Mouse (Mus musculus): Measurements from ENCODE around the gene 1110032F04Rik.
"Not testable (repeated sequence)": the region's sequence is repeated elsewhere in the genome, so short reads cannot be mapped to it uniquely, and the experiment has no call there.

1110032F04Rik gene

DNA sequence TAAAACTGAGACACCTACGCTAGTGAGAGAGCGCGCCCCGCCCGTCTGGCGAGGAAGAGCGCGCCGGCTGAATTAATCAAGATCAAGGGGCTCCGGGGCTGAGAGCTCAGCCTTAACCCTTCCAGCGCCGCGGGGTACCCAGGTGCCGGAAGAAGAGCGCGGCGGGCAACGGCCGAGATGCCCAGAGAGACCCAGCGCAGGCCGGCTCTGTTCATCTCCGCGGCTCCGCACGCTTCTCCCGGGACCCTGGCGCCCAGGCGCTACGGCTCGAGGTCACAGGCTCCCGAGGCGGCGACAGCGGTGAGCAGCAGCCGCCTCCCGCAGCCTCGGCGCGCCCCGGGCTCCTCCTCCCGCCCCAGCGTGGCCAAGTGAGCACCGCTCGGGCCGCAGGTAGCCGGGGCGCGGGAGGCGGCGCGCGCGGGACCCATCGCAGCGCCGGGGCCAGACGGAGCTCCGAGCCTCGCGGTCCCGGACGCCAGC, at the start of gene 1110032F04Rik:
Gene 1110032F04Rik, plus strand, starts transcription at position 376 of the 480 bp plus-strand sequence.
- DNase-seq (ENCODE audit: low spot score): peak; percentile 73

DNA sequence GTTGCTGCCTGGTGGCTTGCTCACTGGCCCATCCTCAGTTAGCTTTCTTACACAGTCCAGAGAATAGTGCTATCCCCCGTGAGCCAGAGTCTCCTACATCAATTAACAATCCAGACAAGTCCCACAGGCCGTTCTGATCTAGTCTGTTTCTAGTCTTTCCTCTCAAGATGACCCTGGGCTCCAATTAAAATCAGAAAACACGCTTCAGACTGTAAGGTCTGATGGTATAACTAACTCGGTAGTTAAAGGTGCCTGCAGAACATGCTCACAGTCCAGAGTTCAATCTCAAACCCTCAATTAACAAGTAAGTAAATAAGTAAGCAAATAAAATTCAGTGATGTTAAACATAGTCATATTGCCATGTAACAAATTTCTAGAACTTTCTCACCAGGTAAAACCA, 48.0 kb upstream of the 1110032F04Rik start:
- no peak for DNase-seq (ENCODE audit: low spot score)

DNA sequence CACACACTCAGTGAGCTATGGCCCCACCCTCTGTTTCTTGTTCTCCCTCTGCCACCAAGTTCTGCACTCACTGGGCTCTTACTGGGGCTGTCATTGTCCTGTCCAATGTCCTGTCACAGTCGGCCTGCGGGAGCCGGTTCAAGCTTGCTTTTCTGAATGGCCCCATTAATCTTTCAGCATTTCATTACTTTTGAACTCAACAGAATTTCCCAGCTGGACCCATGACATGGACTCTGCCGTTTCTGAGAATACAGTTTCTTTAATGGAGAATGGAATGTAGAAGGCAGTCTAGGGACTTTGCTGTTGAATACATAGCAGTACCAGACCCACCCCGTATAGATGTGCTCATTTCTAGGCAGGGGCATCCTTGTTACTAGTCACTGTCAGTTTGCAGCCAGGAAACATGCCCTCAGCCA, 47.5 kb upstream of the 1110032F04Rik start:
- no peak for DNase-seq (ENCODE audit: low spot score)

DNA sequence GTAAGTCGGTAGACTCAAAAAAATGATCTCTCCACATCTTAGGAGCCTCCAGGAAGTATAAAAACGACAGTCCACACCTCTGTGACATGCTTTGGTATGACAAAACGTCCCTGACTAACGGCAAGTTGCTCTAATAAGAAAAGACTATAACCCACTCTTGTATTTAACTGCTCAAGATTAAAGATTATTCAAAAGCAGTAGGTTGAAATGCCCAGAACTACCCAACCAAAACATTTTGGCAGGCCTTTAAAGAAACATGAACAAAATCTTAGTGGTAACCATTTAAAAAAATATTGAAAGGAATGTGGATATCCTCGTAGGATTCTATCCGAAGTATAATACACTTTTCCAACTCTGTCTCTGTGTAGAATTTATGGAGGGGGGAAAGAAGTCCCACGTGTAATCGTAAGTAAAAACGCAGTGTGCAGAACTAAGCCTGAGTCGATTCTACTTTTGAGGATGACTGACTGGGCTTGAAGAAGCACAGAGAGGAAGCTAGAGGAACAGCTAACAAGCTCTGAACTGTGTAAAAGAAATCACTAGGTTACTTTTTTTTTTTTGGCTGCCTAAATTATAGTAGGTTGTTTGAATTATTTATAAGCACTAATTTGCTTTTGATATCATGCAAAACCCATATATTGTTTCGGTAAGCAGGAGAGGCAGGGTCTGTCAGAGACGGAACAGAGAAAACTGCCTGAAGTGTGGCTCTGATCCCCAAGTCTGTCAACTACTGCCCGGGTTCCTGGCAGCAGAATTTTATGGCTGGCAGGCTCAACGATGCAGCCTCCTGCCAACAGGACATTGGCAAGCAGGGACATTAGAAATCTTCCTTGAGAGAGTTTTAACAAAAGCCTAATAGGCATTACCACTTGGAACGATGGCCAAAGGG, 45.3 kb upstream of the 1110032F04Rik start:
- no peak for DNase-seq (ENCODE audit: low spot score)

DNA sequence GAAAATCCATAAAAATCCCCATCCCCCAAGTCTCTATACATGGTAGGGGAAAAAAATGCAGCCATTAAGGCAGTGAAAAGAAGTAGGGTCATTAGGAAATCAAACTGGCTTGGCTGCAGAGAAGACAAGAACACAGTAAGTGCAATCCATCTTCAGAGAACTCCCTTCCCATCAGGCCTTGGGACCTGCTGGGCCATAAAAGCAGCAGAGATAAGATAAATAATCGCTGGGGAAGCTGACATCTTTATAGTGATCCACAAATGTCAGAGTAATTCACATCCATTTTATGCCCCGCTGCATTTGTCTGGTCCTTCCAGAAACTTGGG, 44.7 kb upstream of the 1110032F04Rik start:
- DNase-seq (ENCODE audit: low spot score): no peak

DNA sequence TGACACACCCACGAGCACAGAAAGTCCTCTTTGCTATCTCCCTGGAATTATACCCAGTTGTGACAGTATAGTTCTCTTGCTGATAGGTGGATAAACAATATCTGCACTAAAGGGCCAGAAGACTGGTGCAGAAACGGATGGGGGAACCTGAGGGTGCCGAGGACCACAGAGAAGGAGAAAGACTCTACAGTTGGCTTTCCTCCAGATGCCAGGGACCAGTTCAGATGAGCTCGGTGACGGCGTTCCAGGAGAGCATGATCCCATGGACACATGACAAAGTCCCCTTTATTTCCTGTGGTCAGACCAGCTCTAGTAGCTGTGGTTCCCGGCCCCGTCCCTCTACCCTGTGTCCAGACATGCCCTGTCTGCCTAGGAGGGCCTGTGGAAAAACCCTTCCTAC, 44.2 kb upstream of the 1110032F04Rik start:
- DNase-seq (ENCODE audit: low spot score): no peak

DNA sequence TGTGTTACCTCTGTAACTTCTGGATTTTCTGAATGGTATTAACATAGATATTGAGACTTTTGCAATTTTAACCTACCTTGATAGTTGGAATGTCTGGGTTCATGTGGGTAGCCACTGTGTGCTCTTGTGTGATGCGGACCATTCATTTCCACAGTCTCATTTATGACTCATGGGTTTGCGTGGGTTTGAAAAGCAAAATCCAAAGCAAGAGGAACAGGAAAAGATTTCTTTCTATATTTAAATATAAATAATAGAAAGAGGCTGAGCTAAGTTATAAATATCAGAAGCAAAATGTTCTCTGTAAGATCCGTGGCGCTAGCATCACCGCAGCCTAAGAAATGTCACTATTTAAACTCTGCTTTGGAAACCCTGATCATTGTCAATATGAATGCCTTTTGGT, 41.7 kb upstream of the 1110032F04Rik start:
- no peak for DNase-seq (ENCODE audit: low spot score)

DNA sequence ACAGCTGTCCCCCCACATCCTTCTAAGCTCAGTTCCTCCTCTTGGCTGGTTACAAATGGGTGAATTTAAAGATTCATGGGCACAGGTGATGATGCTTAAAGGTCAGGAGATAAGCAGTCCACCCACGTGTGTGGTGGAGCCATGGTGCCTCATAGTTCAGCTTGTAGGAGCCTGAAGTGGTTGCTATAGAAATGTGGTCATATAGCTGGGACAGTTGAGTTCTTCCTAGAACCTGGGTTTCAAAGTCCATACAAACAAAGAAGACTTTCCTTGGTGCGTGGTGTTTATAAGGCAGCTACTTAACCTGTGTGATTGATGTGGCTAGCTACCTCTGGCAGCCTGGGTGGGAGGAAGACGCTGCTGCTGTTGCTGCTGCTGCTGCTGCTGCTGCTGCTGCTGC, 39.4 kb upstream of the 1110032F04Rik start:
- DNase-seq (ENCODE audit: low spot score): no peak

DNA sequence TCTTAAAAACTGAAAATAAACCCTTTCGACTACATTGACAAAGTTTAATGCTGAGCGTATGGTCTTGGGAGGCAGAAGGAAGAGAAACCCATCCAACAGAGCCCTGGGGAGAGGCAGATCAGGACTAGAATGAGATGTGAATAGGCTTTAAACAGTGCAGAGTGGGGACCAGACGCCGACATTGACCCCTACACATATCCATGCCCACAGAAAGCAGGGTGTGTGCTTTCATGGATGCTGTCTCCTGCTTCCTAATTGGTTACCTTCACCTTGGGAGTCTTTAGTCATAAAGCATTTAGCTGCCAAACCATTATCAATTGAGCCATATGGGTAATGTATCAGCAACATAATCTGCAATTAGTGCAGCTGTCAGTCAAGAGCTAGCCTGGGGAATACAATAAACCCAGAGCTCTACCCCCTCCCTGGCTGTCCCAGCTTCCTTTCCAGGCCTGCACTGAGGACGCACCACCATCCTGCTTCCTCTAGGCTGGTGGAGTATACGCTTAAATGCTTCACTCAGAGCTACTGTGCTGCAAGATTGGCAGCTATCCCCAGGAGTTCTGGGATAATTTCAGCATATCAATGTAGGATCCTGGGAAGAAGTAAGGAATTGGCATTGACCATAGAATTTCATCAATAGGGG, 32.4 kb upstream of the 1110032F04Rik start:
- DNase-seq (ENCODE audit: low spot score): peak; percentile 49

DNA sequence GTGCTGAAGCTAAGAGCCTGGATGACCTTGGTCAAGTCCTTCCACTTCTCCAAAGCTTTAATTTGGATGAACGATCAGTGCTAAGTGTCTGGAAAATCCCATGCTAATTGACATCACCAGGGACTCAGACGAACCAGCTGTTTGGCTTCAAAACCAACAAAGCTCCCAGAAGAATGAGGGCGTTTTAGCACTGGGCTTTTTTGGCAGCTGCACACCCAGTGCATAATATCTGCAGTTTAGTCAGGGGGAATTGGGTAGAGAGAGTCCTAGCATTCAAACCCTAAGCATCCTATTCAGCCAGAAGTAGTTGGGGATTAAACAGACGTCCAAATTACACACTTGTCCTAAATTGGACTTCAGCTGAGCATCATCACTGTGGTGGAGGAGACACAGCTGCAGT, 29.2 kb upstream of the 1110032F04Rik start:
- DNase-seq (ENCODE audit: low spot score): no peak

DNA sequence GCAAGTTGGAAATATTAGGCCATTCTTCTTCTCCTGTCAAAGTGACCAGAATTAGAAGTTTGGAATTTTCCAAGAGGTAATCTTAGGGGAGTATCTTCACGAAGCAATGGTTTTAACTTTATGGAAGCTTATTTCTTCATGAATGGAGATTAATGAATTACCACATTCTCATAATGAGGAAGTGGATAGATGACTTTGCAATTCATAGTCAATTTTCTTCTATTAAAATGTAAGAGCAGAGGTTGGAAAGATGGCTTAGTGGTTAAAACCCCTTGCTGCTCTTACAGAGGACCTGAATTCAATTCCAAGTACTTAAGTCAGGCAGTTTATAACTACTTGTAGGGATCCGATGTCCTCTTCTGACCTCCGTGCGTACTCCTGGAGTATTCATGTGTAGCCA, 25.4 kb upstream of the 1110032F04Rik start:
- DNase-seq (ENCODE audit: low spot score): no peak

DNA sequence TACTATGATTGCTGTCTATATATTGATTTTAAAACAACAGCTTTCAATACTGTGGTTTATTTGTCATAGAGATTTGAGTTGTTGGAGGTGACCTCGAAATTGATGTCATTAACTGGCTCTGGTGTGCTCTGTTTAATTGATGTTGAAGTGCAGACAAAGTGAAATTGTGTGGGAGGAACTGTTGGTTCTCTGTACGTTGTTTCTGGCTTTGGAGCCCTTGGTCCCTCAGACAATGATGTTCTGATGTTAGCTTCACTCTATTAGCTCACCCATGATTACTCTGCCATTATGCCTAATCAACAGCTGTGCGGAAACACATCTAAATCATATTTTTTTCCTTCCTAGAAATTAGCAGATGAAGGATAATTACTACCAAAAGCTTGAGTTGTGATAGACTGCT, 21.1 kb upstream of the 1110032F04Rik start:
- peak; percentile 53 for DNase-seq (ENCODE audit: low spot score)

DNA sequence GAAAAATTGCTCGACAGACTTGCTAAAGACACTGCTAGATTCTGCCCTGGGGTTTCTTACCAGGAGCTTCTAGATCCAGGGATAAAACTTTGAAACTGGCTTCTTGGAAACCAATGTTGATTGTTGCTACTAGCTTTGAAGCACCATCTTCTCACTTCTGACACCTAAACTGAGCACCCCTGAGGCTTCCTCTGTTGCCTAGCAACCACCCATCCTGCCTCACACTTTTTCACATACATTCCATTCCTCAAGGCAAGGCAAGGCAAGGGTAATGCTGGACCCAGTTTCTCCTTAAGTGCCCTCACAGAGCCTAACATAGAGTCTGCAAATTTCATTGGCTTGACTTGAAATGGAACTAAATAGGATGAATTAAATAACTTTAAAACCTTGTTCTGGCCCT, 17.0 kb upstream of the 1110032F04Rik start:
- no peak for DNase-seq (ENCODE audit: low spot score)

DNA sequence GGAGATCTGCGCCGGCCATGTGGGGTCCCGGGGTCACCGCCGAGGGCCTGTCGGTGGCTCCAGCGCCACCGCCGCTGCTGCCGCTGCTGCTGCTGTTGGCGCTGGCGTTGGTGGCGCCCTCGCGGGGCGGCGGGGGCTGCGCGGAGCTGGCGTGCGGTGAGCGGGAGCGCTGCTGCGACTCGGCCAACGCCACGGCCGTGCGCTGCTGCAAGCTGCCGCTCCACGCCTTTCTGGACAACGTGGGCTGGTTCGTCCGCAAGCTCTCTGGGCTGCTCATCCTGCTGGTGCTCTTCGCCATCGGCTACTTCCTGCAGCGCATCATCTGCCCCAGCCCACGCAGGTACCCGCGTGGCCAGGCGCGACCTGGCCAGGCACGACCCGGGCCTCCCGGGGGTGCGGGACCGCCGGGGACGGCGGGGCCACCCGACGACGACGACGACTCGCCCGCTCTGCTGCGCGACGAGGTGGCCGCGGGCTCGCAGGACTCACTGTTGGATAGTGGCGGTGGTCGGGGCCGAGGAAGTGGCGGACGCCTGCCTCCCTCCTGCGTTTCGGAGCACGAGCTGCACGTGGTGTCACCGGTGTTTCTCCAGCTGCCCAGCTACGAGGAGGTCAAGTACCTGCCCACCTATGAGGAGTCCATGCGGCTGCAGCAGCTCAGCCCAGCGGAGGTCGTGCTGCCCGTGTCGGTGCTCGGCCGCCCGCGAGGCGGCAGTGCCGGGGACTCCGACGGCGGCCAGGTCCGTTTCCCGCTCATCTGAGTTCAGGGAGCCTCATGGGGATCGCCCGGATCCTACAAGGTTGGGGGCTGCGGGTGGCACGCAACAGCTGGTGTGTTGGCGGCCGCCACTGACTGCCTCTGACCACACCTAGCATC, 543 bp downstream of the 1110032F04Rik start:
- peak; percentile 73 for DNase-seq (ENCODE audit: low spot score)

DNA sequence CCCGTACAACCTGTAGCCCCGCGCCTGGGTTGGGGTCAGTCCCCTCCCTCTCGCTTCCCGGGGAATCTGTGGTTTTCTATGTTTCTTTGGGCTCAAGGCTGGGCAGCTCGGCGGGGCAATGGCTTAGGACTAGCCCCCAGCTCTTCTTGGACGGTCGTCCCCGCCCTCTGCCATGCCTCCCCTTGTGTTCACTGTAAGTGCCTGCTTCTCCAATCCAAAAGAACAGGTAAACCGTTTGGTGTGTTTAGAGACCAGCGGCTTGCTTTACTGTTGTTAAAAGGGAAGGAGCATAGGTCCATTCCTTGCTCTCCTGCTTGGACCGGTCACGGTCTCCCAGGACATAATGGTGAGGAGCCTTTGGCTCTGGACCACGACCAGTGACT, 1.2 kb downstream of the 1110032F04Rik start:
- no peak for DNase-seq (ENCODE audit: low spot score)

DNA sequence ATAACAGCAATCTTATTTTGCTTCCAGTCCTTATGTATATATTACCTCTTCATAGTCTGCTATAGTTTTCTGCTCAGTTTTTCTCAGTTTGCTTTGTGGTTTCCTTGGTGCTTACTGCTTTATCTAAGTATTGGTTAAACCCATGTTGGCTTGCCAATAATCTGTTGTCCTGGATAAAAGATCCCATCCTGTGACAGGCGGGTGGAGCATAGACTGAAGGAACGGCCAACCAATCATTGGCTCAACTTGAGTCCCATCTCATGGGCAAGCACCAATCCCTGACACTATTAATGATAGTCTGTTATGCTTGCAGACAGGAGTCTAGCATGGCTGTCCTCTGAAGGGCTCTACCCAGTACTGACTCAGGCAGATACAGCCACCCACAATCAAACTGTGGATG, 4.7 kb downstream of the 1110032F04Rik start:
- DNase-seq (ENCODE audit: low spot score): no peak

DNA sequence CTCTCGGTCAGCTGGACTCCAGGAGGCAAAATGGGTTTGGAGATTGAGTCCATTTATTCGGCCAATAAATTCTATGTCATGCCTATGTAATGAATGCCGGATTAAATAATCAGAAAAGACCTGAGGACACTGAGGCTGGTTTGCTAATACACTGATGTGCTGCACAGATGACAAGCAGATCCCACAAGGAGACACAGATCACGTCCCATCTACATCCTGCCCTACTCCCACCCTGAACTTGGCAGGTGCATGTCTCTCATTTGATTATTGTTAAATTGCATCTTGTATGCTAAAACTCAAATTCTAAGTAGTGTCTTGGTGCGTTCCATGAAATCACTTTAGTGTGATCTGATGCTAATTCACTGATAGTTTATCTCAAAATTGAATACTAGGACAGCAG, 17.5 kb downstream of the 1110032F04Rik start:
- DNase-seq (ENCODE audit: low spot score): no peak

DNA sequence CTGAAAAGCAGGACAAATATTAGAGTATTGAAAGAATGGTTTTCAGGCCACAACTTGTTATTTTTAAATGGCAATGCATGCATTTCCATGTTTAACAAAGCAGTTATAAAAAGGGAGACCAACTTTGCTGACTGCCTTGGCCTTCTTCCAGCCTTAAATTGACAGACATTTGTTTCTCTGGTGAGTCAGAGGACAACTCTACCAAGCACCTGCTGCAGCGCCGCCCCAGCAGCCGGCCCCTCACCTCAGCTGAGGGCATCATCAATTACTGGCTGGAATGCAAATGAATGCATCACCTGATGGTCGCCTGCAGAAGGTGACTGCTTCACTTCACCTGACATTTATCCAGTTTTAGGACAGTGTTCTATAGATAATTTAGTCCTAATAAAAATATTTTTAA, 26.0 kb downstream of the 1110032F04Rik start:
- DNase-seq (ENCODE audit: low spot score): no peak

DNA sequence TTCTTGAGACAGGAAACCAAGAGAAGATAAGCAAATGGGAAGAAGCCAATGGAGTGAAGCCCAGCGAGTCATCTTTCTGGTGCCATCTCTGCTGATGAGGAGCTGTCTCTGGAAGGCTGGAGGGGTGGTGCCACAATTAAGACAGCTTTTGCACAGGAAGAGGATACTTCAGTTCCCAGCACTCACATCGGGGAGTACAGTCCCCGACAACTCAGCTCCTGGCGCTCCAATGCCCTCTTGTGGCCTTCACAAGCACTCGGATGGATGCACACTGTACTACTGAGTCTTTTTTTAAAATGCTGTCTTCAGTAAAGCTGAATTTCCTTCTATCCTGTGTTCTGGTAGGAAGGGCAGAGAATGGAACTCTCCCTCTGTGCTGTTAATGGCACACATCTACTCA, 27.8 kb downstream of the 1110032F04Rik start:
- DNase-seq (ENCODE audit: low spot score): no peak

DNA sequence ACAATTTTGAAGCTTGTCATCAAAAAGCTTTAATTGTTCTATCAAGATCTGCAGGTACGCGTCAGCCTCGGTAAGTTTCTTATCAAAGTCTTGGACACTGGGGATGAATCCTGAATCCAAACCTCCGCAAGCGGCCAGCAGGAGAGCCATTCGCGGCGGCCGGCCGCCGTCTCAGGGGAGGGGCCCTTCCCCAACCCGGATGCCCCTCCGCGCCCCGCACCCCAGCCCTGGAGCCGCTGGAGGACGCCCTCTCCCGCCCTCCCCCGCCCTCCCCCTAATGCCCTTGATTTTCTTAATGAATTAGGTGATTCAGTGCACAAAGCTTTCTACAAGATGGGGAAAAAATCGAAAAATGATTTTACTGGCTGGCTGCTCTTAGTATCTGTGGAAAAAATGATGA, 33.2 kb downstream of the 1110032F04Rik start:
- DNase-seq (ENCODE audit: low spot score): not testable (repeated sequence)

DNA sequence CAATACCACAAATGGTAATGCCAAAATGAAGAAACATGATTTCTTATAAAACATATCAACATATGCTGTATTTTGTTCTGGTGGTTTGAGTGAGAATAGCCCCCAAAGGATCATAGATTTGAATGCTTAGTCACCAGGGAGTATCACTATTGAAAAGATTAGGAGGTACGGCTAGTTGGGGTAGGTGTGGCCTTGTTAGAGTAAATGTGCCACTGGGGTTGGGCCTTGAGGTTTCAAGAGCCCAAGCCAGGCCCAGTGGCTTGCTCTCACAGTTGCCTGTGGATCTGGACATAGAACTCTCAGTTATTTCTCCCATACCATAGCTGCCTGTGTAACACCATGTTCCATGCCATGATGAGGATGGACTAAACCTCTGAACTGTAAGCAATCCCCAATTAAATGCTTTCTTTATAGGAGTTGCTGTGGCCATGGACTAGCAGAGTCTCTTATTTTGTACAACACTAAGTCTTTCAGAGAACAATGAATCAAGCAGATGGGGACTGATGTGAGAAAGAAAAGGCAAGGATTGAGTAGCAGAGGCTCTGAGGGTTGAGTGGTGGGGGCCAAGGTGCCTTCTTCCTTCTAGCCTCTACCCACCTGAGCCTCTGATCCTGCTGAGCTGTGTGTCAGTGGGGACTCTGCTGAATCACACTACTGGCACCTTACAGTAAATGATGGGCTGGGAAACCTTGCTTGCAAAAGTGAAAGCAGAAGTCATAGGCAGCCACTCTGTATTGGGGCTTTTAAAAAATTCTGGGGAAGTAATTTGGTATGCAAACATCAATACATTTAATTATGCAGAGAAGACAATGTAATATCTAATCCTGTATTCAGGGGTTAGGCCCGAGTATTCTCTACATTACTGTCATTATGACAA, 35.8 kb downstream of the 1110032F04Rik start:
- no peak for DNase-seq (ENCODE audit: low spot score)

DNA sequence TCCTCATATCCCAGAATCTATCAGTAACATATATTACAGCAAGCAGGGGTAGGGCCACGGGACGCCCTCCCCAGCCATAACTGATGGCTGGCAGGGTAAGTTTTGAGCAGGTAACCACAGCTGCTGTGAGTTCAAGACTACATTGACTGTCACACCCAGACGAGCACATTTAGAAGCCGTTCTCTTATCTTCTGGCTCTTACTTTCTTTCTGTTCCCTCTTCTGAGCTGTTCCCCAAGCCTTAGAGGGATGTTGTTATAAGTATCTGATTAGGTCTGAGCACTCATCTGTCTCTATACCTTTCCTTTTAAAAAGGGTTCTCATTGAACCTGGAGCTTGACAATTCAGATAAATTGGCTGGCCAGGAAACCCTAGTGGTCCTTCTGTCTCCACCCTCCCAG, 38.1 kb downstream of the 1110032F04Rik start:
- no peak for DNase-seq (ENCODE audit: low spot score)
